Mouse (Mus musculus) thymus, adult 2 months (tissue): Measurements from ENCODE around the gene Oas1d. TPM values are rescaled to one million over a fixed set of nuclear protein-coding genes. Genes with fewer than 3 reads are reported as not detected.
"Not testable (repeated sequence)": the region's sequence is repeated elsewhere in the genome, so short reads cannot be mapped to it uniquely, and the experiment has no call there.

Experiments used
- DNase-seq: peaks from one replicate; pipeline ENCODE4 v3.0.0; 2021
- H3K27ac ChIP-seq: fragments of 200-500 bp; 2 replicates; pipeline ENCODE4 v1.5.1; 2012; ENCODE audit warnings: low read length, control low read depth; ENCODE audit not compliant: control insufficient read depth, insufficient read depth
- H3K27me3 ChIP-seq: fragments of 200-500 bp; 2 replicates; pipeline ENCODE4 v1.6.1; 2012; ENCODE audit warnings: mild to moderate bottlenecking, low read length, moderate library complexity, mixed read lengths; ENCODE audit not compliant: control insufficient read depth, insufficient read depth
- H3K36me3 ChIP-seq: fragments of 200-500 bp; 2 replicates; pipeline ENCODE4 v1.6.1; 2012; ENCODE audit warnings: mild to moderate bottlenecking, low read length, moderate library complexity; ENCODE audit not compliant: control insufficient read depth, insufficient read depth
- H3K4me1 ChIP-seq: fragments of 200-500 bp; replicated peaks from 2 replicates; pipeline ENCODE4 v1.6.1; 2012; ENCODE audit warnings: low read length; ENCODE audit not compliant: control insufficient read depth, insufficient read depth
- H3K4me3 ChIP-seq: fragments of 200-500 bp; 2 replicates; pipeline ENCODE4 v1.5.1; 2012; ENCODE audit warnings: mild to moderate bottlenecking, low read length, control low read depth, moderate library complexity; ENCODE audit not compliant: control insufficient read depth, insufficient read depth
- CTCF ChIP-seq: fragments of 200-500 bp; IDR thresholded peaks from 2 replicates; pipeline ENCODE4 v1.5.1; 2012; ENCODE audit warnings: mild to moderate bottlenecking, control low read depth, low read length, moderate library complexity, borderline replicate concordance; ENCODE audit not compliant: control insufficient read depth, poor library complexity, insufficient read depth; ENCODE audit errors: extremely low read depth
- POLR2A ChIP-seq: fragments of 200-500 bp; IDR thresholded peaks from 2 replicates; pipeline ENCODE4 v1.6.1; 2012; ENCODE audit warnings: mild to moderate bottlenecking, low read length, control low read depth, moderate library complexity; ENCODE audit not compliant: control insufficient read depth, poor library complexity, insufficient read depth; ENCODE audit errors: extremely low read depth
- WGBS: fragments of 180-500 bp; shearing (Covaris S2); methylation state at CpG from one replicate; pipeline ENCODE4 v1.1.7; 2018; 5-methylcytosine and 5-hydroxymethylcytosine counted together
- polyA plus RNA-seq: library from polyadenylated mRNA; depleted of rRNA; stranded (reverse); fragments of >200 nt; gene quantifications from 2 replicates; pipeline ENCODE4 v1.2.3, GENCODE M21; 2012

Oas1d gene
- polyA plus RNA-seq, 1 experiment: 0.74 TPM

GRCm38 (mm10) chr5:120887413-120887812 lies 26.9 kb upstream of the Oas1d start, which contains the start of gene Oas1g:
TSS of gene Oas1g (minus strand) at chr5:120887613.
- not testable (repeated sequence) for H3K4me1 ChIP-seq, H3K4me3 ChIP-seq, H3K27me3 ChIP-seq, H3K36me3 ChIP-seq, H3K27ac ChIP-seq, DNase-seq
- 36% methylated on average over 4 of the region's 9 CpGs for WGBS

- TF ChIP-seq POLR2A (no peak), CTCF (no peak)
- no peak overlapping the region for H3K4me3 ChIP-seq
Observed at GRCm38 (mm10) chr5:120887831-120888230, 26.5 kb upstream of the Oas1d start.

GRCm38 (mm10) chr5:120888294-120888815 lies 26.0 kb upstream of the Oas1d start:
- H3K4me3 ChIP-seq, DNase-seq, H3K36me3 ChIP-seq, H3K27ac ChIP-seq, H3K27me3 ChIP-seq, H3K4me1 ChIP-seq: not testable (repeated sequence)
- 54% methylated on average over 4 of the region's 4 CpGs for WGBS

More at GRCm38 (mm10) chr5:120887831-120888230, 26.5 kb upstream of the Oas1d start:
- no peaks in the 10 kb centered on the region for H3K36me3 ChIP-seq
- 53% methylated on average over 6 of the region's 6 CpGs for WGBS
- no peaks in the 10 kb centered on the region for H3K4me1 ChIP-seq
- no peaks in the 10 kb centered on the region for H3K27me3 ChIP-seq
- no peak for DNase-seq
- no peak overlapping the region for H3K27ac ChIP-seq

GRCm38 (mm10) chr5:120890026-120890425 lies 24.3 kb upstream of the Oas1d start:
- Histone ChIP-seq H3K4me3 (no peak overlapping the region), H3K4me1 (no peaks in the 10 kb centered on the region), H3K36me3 (no peaks in the 10 kb centered on the region), H3K27ac (no peak overlapping the region), H3K27me3 (no peaks in the 10 kb centered on the region)
- TF ChIP-seq POLR2A: no peak
- WGBS: 96% methylated on average over 2 of the region's 2 CpGs
- DNase-seq: no peak

- 6% methylated on average over 3 of the region's 3 CpGs for WGBS
- no peak overlapping the region for H3K27ac ChIP-seq
- H3K36me3 ChIP-seq: no peaks in the 10 kb centered on the region
- H3K27me3 ChIP-seq: no peaks in the 10 kb centered on the region
- no peak for DNase-seq
- TF ChIP-seq CTCF (no peak), POLR2A (no peak)
- no peaks in the 10 kb centered on the region for H3K4me1 ChIP-seq
- H3K4me3 ChIP-seq: no peak overlapping the region
Observed at GRCm38 (mm10) chr5:120890991-120891390, 23.3 kb upstream of the Oas1d start.

GRCm38 (mm10) chr5:120891566-120892242 lies 22.6 kb upstream of the Oas1d start:
- not testable (repeated sequence) for H3K4me1 ChIP-seq, H3K27me3 ChIP-seq, H3K4me3 ChIP-seq, H3K27ac ChIP-seq, DNase-seq, H3K36me3 ChIP-seq
- WGBS: 98% methylated on average over 2 of the region's 2 CpGs

- no peaks in the 10 kb centered on the region for H3K4me1 ChIP-seq
- TF ChIP-seq POLR2A (no peak), CTCF (no peak)
- no peak overlapping the region for H3K4me3 ChIP-seq
- no peak overlapping the region for H3K27ac ChIP-seq
- 95% methylated on average over 2 of the region's 2 CpGs for WGBS
- no peaks in the 10 kb centered on the region for H3K36me3 ChIP-seq
- no peak for DNase-seq
- H3K27me3 ChIP-seq: no peaks in the 10 kb centered on the region
Observed at GRCm38 (mm10) chr5:120892243-120892660, 22.1 kb upstream of the Oas1d start.

GRCm38 (mm10) chr5:120893866-120894265 lies 20.5 kb upstream of the Oas1d start:
- DNase-seq, H3K27ac ChIP-seq, H3K4me3 ChIP-seq, H3K36me3 ChIP-seq, H3K27me3 ChIP-seq, H3K4me1 ChIP-seq: not testable (repeated sequence)
- 99% methylated on average over 4 of the region's 4 CpGs for WGBS

- H3K4me3 ChIP-seq, H3K27me3 ChIP-seq, DNase-seq, H3K4me1 ChIP-seq, H3K36me3 ChIP-seq, H3K27ac ChIP-seq: not testable (repeated sequence)
- WGBS: 83% methylated on average over 2 of the region's 2 CpGs
Observed at GRCm38 (mm10) chr5:120894692-120895091, 19.6 kb upstream of the Oas1d start.
